Mouse (Mus musculus): Measurements from ENCODE around the gene Ear2. TPM values are rescaled to one million over a fixed set of nuclear protein-coding genes. Genes with fewer than 3 reads are reported as not detected.
"Not testable (repeated sequence)": the region's sequence is repeated elsewhere in the genome, so short reads cannot be mapped to it uniquely, and the experiment has no call there.

Gene Ear2
- total and polyA plus RNA-seq, 2 experiments from 2014 or later, result not detected

DNA sequence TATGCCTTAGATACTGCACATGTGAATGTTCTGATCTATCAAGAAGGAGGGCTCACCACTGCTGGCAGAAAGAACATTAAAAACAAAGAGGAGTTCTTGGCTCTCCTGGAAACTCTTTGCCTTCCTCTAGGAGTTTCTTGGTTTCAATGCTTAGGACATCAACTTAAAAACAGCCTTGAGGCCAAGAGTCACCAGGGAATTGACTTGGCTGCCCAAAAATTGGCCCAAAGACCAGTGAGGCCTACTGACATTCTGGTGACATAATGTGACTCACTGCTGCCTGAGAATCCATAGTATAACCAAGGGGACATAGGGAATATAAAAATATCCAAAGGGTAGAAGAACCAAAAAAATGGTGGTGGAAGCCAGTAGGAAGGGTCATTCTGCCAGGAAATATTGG lies 8.5 kb downstream of the Ear2 start:
- Histone ChIP-seq H3K4me3 (ENCODE audit: low read depth, low read length) (no peak overlapping the region), H3K4me1 (ENCODE audit: insufficient read depth) (no peaks in the 10 kb centered on the region), H3K27me3 (ENCODE audit: insufficient read depth, low read length) (no peaks in the 10 kb centered on the region), H3K27ac (ENCODE audit: low read depth, low read length) (no peak overlapping the region), H3K9ac (no peak overlapping the region), H3K4me2 (ENCODE audit: low read depth) (no peak overlapping the region), H3K9me3 (ENCODE audit: low read length) (no peaks in the 10 kb centered on the region), H3K36me3 (ENCODE audit: insufficient read depth) (no peaks in the 10 kb centered on the region)
- DNase-seq (no peak), ATAC-seq (no peak)
- no peak for TF ChIP-seq CTCF (IDR thresholded peaks at IDR 0.05; ENCODE audit: low read depth)

DNA sequence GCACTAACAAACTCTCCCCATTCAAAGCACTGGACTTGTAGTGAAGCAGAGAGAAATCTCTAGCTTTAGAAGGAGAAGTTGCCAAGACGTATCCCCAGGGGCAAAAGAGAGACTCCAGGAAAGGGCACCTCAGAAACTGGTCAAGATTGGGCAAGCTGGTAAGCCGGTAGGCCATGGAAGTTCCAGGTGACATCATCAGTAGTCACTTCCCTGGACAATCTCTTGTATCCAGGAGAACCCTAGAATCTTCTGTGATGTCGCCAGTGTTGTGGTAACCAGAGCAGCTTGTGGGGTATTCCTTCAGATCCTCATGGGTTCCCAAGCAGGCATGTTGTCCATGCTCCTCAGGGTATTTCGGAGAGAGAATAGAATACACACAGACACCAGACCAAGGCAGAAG lies 21.1 kb downstream of the Ear2 start, which contains the start of gene Gm3327:
Gene Gm3327, plus strand, starts transcription at position 301 of the 400 bp plus-strand sequence.
- DNase-seq; H3K36me3 ChIP-seq (ENCODE audit: insufficient read depth); H3K27me3 ChIP-seq (ENCODE audit: insufficient read depth, low read length); H3K4me1 ChIP-seq (ENCODE audit: insufficient read depth); H3K9me3 ChIP-seq (ENCODE audit: low read length); ATAC-seq; H3K9ac ChIP-seq; H3K4me3 ChIP-seq (ENCODE audit: low read depth, low read length); H3K4me2 ChIP-seq (ENCODE audit: low read depth); H3K27ac ChIP-seq (ENCODE audit: low read depth, low read length): not testable (repeated sequence)
- WGBS, result 86% methylated on average over 3 of the region's 4 CpGs

Other genes starting within 250 kb of the Ear2 start
- gene Ear1, start 227.1 kb upstream of the Ear2 start, total RNA-seq (2014; rRNA removed), result not detected in 2 replicates
- not detected in 2 replicates for gene Ear1, start 227.1 kb upstream of the Ear2 start, polyA plus RNA-seq (2015; fragmentation: Nextera tagmentation; extraction: Ambion mirVana)
- gene Ear10, start 179.1 kb upstream of the Ear2 start, total RNA-seq (2014; rRNA removed), result not detected in 2 replicates
- not detected in 2 replicates for gene Ear10, start 179.1 kb upstream of the Ear2 start, polyA plus RNA-seq (2015; fragmentation: Nextera tagmentation; extraction: Ambion mirVana)
- 2.2 and 3.0 TPM in 2 replicates for gene Gm8113, start 177.3 kb upstream of the Ear2 start, total RNA-seq (2014; rRNA removed)
- gene Gm8113, start 177.3 kb upstream of the Ear2 start, polyA plus RNA-seq (2015; fragmentation: Nextera tagmentation; extraction: Ambion mirVana), result 3.1 and 3.3 TPM in 2 replicates
- not detected in 2 replicates for gene Ang5, start 145.6 kb upstream of the Ear2 start, total RNA-seq (2014; rRNA removed)
- not detected in 2 replicates for gene Ang5, start 145.6 kb upstream of the Ear2 start, polyA plus RNA-seq (2015; fragmentation: Nextera tagmentation; extraction: Ambion mirVana)
- not detected in 2 replicates for gene Ang6, start 100.4 kb upstream of the Ear2 start, total RNA-seq (2014; rRNA removed)
- not detected in 2 replicates for gene Ang6, start 100.4 kb upstream of the Ear2 start, polyA plus RNA-seq (2015; fragmentation: Nextera tagmentation; extraction: Ambion mirVana)
- not detected in 2 replicates for gene Gm3327, start 21.2 kb downstream of the Ear2 start, total RNA-seq (2014; rRNA removed)
- gene Gm3327, start 21.2 kb downstream of the Ear2 start, polyA plus RNA-seq (2015; fragmentation: Nextera tagmentation; extraction: Ambion mirVana), result not detected in 2 replicates
- gene Gm8212, start 95.0 kb downstream of the Ear2 start, total RNA-seq (2014; rRNA removed), result not detected in 2 replicates
- gene Gm8212, start 95.0 kb downstream of the Ear2 start, polyA plus RNA-seq (2015; fragmentation: Nextera tagmentation; extraction: Ambion mirVana), result not detected in 2 replicates
- gene 4930503E14Rik, start 110.6 kb downstream of the Ear2 start, total RNA-seq (2014; rRNA removed), result not detected in 2 replicates
- not detected in 2 replicates for gene 4930503E14Rik, start 110.6 kb downstream of the Ear2 start, polyA plus RNA-seq (2015; fragmentation: Nextera tagmentation; extraction: Ambion mirVana)
- gene Gm8220, start 182.9 kb downstream of the Ear2 start, total RNA-seq (2014; rRNA removed), result not detected in 2 replicates
- gene Gm8220, start 182.9 kb downstream of the Ear2 start, polyA plus RNA-seq (2015; fragmentation: Nextera tagmentation; extraction: Ambion mirVana), result not detected in 2 replicates
- not detected in 2 replicates for gene Gm5930, start 235.9 kb downstream of the Ear2 start, total RNA-seq (2014; rRNA removed)
- gene Gm5930, start 235.9 kb downstream of the Ear2 start, polyA plus RNA-seq (2015; fragmentation: Nextera tagmentation; extraction: Ambion mirVana), result not detected in 2 replicates